Mouse (Mus musculus) ES-Bruce4 (cell line): Measurements from ENCODE around the gene Fgfr2.

Experiments
- CTCF ChIP-seq: IDR thresholded peaks from one replicate; pipeline ENCODE4 v1.8.1; 2011; ENCODE audit warnings: low read depth, low read length
- EP300 ChIP-seq: IDR thresholded peaks from 2 replicates; pipeline ENCODE4 v1.6.1; 2011; ENCODE audit warnings: low read depth, low read length; ENCODE audit not compliant: insufficient read depth
- POLR2A ChIP-seq: IDR thresholded peaks from one replicate; pipeline ENCODE4 v1.8.1; 2011; ENCODE audit warnings: low read length; ENCODE audit not compliant: insufficient read depth

DNA sequence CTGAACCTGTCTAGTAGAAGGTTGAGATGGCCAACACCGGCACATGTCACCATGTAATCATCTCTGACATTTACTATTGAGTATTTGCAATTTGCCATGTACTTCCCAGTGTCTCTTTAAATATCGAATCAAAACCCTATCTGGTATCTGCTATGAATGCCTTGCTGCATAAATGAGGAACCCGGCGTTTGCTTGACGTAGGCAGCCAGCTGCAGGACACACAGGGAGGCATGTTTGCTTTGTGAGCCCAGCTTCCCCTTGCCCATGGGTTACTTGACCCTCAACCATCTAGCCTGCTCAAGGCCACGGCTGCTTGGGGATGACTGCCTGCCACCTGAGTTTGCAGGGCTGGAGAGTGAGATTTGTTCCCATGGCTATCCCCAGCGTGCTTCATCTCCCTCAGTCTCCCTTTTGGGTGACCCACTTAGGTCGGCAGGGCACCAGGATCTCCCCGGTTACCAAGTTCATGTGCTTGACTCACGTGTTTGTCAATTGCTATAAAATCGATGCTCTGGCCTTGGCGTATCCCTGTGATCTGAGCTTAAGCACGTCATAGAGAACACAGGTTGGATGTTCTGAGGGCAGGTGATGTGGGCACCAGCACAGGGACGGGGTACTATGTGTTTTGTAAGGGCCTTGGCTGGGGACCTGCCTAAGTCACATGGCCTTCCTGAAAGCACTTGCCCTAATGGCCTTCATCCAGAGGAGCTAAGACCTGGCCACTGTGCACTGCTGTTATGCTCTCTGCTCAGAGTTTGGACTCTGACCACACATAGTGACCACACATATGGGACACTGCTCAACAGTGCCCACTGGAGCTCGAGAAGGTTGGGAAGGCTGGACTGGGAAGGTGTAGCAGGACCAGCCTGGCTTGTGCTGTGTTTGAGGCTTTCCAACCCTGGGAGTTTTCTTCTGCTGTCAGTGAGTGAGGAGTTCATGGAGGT is 502.9 kb downstream of the Fgfr2 start:
- TF ChIP-seq EP300 (no peak), CTCF (no peak), POLR2A (no peak)
